Mouse (Mus musculus) ES-E14 (cell line): ENCODE measurements at regions not wholly inside any gene's neighbourhood (a gene's known extent, or its start where the extent isn't known, plus 50 kb on each side); places are given as distances from the start of the nearest gene placed in this dataset.

ENCODE experiments used
- DNase-seq: peaks from one replicate; pipeline ENCODE4 v3.0.0-alpha.2; 2013; ENCODE audit warnings: low read depth, low spot score
- H3K27ac ChIP-seq: 2 replicates; pipeline ENCODE4 v1.5.1; 2012; ENCODE audit warnings: low read depth, mild to moderate bottlenecking, low read length, moderate library complexity, mixed read lengths; ENCODE audit not compliant: poor library complexity, insufficient read depth, severe bottlenecking
- H3K36me3 ChIP-seq: 2 replicates; pipeline ENCODE4 v1.6.1; 2012; ENCODE audit warnings: mild to moderate bottlenecking, low read length, moderate library complexity, mixed read lengths; ENCODE audit not compliant: control insufficient read depth, poor library complexity, insufficient read depth, severe bottlenecking
- H3K4me1 ChIP-seq, 2 experiments: fragments of 150-350 bp in 1 of 2; sonication (generic) in 1 of 2; 2 replicates each; pipeline ENCODE4 v1.6.1; 2012; ENCODE audit warnings: low read length in 2 of 2, mild to moderate bottlenecking in 1 of 2, mixed read lengths in 1 of 2; ENCODE audit not compliant: control insufficient read depth in 2 of 2, insufficient read depth in 2 of 2, poor library complexity in 1 of 2
- H3K4me3 ChIP-seq, 2 experiments: fragments of 150-350 bp in 1 of 2; sonication (generic) in 1 of 2; 2 replicates each; pipeline ENCODE4 v1.5.1; 2012; ENCODE audit warnings: low read length in 2 of 2, low read depth in 1 of 2, mild to moderate bottlenecking in 1 of 2, mixed read lengths in 1 of 2; ENCODE audit not compliant: insufficient read depth in 1 of 2, poor library complexity in 1 of 2, severe bottlenecking in 1 of 2
- H3K9ac ChIP-seq: 2 replicates; pipeline ENCODE4 v1.6.1; 2012; ENCODE audit warnings: low read depth, mild to moderate bottlenecking, low read length, mixed read lengths; ENCODE audit not compliant: poor library complexity, insufficient read depth, severe bottlenecking
- H3K9me3 ChIP-seq: fragments of 150-350 bp; sonication (generic); 2 replicates; pipeline ENCODE4 v1.6.1; 2012; ENCODE audit warnings: low read depth, mild to moderate bottlenecking, low read length; ENCODE audit not compliant: control insufficient read depth, insufficient read depth
- CHD2 ChIP-seq: IDR thresholded peaks from 2 replicates; pipeline ENCODE4 v1.6.1; 2014; ENCODE audit warnings: mild to moderate bottlenecking, low read depth, low read length, inconsistent platforms
- HCFC1 ChIP-seq: IDR thresholded peaks from 2 replicates; pipeline ENCODE4 v1.6.1; 2012; ENCODE audit warnings: low read length, inconsistent platforms, borderline replicate concordance; ENCODE audit not compliant: insufficient read depth
- MAFK ChIP-seq: IDR thresholded peaks from 2 replicates; pipeline ENCODE4 v1.6.1; 2014; ENCODE audit warnings: mild to moderate bottlenecking, low read depth, low read length, inconsistent platforms; ENCODE audit not compliant: insufficient read depth
- ZC3H11A ChIP-seq: IDR thresholded peaks from 2 replicates; pipeline ENCODE4 v1.6.1; 2012; ENCODE audit warnings: low read depth, mild to moderate bottlenecking, inconsistent platforms, low read length, borderline replicate concordance
- ZNF384 ChIP-seq: IDR thresholded peaks from 2 replicates; pipeline ENCODE4 v1.6.1; 2012; ENCODE audit warnings: low read depth, low read length, inconsistent platforms
- in situ Hi-C, 2 experiments: fragments of 600-800 bp; cut with MboI; formaldehyde crosslinking; loops; one replicate each; pipeline ENCODE4 v1.15.1; 2025; ENCODE audit warnings: low sequenced_read_pairs in 2 of 2, inconsistent platforms in 1 of 2; ENCODE audit not compliant: unreplicated experiment in 2 of 2

DNA sequence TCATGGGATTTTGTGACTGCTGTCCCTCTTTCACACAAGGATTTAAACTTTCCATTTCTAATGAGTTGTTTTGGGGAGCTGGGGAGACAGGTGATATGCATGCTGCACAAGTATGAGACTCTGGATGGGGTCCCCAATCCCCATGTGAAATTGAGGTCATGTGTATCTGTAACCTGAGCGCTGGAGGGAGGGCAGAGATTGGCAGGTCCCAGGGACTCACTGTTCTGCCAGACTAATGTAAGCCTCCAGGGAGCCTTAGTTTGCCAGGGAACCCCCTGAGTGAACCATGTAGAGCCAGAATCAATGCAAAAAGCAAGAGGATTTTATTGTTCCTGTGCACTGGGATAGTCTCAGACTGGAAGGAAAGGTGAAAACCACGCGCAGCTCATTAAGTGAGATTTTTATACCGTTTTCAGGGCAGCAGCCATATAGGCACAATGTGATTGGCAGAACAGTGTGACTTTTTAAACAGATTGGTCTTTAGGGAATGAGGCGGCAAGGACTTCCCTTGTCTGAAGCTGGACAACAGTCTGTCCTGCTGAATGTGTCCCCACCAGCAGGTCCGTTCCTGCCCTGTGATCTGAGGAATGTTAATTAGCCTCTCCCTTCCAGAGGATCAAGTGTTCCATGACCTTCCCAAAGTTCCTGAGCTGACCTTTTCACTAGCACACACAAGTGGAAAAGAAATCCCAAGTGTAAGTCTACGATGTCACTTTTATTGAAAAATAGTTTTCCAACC lies 59.9 kb upstream of the Oxgr1 start:
- no peaks in the 10 kb centered on the region for H3K4me1 ChIP-seq
- H3K36me3 ChIP-seq, result no peaks in the 10 kb centered on the region
- DNase-seq, result no peak
- no peak overlapping the region for H3K9ac ChIP-seq
- TF ChIP-seq CHD2 (no peak), ZC3H11A (no peak), ZNF384 (no peak), HCFC1 (no peak), MAFK (no peak)
- H3K4me3 ChIP-seq, result no peak overlapping the region
- H3K9me3 ChIP-seq, result peaks cover 2% of the 10 kb centered on the region; the same call in 1 of the 2 replicates
- H3K27ac ChIP-seq, result no peak overlapping the region
- in situ Hi-C loops, result no loop called here

DNA sequence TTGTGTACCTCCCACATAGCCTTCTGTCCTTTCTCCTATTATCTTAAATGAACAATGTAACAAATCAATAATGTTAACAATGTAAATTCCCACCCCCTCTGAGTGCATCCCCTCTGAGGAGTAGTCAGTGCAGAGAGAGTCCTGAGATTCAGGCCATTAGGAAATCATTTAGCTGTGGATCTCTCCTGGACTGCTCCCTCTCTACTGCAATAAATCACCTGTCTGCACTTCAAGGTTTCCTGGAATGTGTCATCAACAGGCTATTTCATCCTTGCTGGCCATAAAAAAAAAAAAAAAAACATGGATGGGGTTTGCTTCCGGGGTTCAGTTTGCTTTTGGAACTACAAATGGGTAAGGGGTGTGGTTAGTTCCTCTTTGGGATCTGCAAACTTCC lies 60.5 kb upstream of the Oxgr1 start:
- Histone ChIP-seq H3K9me3 (peaks cover 2% of the 10 kb centered on the region; the same call in 1 of the 2 replicates), H3K9ac (no peak overlapping the region), H3K4me1 (no peaks in the 10 kb centered on the region), H3K4me3 (no peak overlapping the region), H3K36me3 (no peaks in the 10 kb centered on the region), H3K27ac (no peak overlapping the region)
- in situ Hi-C loops, result no loop called here
- TF ChIP-seq ZC3H11A (no peak), CHD2 (no peak), ZNF384 (0 out of 2 replicates have a peak, but pooled peaks have one; percentile 36)
- no peak for DNase-seq

DNA sequence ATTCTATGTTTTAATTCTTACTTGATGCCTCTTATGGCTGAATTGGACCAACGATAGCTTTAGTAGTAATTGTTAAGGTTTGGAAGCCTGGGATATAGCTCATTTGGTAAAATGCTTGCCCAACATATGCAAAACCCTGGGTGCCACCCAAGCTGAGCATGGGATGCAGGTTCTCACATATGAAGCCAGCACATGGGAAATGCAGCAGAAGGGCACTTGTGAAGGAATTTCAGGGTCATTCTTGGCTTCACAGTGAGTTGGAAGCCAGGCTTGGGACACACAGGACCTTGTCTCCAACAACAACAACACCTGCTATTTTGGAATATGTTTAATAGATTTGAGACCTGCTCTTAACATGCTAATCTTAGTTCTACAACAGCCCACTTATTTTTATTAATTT lies 67.6 kb upstream of the Oxgr1 start:
- no peaks in the 10 kb centered on the region for H3K9me3 ChIP-seq
- no peak overlapping the region for H3K9ac ChIP-seq
- no peak for TF ChIP-seq ZC3H11A
- TF ChIP-seq MAFK, result no peak
- TF ChIP-seq HCFC1, result no peak
- no peak for TF ChIP-seq CHD2
- no peak for TF ChIP-seq ZNF384
- in situ Hi-C loops, result no loop called here
- H3K4me1 ChIP-seq, result no peaks in the 10 kb centered on the region
- no peak overlapping the region for H3K4me3 ChIP-seq
- H3K36me3 ChIP-seq, result no peaks in the 10 kb centered on the region
- DNase-seq, result no peak
- H3K27ac ChIP-seq, result no peak overlapping the region

DNA sequence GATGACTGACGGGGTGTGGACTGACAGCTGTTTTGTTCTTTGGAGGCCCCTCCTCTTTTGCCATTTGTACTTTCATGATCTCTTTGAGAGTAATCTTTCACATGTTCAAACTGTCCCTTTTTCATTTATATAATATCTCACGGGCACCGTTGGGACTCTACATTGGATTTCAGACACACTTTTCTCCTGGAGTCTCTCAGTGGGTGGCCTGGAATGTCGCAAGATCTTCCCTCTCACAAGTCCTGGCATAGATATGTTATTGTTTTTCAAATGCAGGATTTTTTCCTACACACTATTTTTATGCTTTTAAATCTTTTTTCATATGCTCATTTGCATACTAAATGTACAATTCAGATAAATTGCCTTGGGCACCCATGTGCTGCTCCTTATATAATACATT lies 71.1 kb upstream of the Oxgr1 start:
- no peak for TF ChIP-seq HCFC1
- TF ChIP-seq MAFK, result no peak
- no peak for TF ChIP-seq ZC3H11A
- TF ChIP-seq ZNF384, result no peak
- no peak for TF ChIP-seq CHD2
- in situ Hi-C loops, result no loop called here
- H3K4me1 ChIP-seq, result no peaks in the 10 kb centered on the region
- 0 out of 2 replicates have a peak, but pooled peaks cover 1% of the 10 kb centered on the region for H3K9me3 ChIP-seq
- H3K36me3 ChIP-seq, result no peaks in the 10 kb centered on the region
- no peak for DNase-seq
- no peak overlapping the region for H3K4me3 ChIP-seq
- H3K27ac ChIP-seq, result no peak overlapping the region
- no peak overlapping the region for H3K9ac ChIP-seq

DNA sequence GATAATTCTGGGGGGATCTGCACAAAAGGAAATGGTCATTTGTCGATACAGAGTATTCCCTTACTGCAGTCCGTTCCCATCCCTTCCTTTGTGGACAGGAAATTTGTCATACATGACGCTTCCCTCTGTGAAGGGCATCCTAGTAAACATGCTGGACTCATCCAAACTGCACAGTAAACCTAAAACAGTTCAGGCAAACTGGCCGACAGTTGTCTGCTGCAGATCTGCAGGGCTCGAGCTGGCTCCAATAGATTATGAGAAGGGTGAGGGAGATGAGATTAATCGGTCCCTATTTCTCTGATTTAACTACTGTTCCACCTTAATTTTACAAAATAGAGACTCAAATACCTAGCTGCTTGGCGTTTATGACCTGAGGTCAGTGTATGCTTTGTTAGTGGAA lies 76.3 kb upstream of the Oxgr1 start:
- no peak for DNase-seq
- H3K9me3 ChIP-seq, result 0 out of 2 replicates have a peak, but pooled peaks cover 1% of the 10 kb centered on the region
- no peak overlapping the region for H3K27ac ChIP-seq
- no peaks in the 10 kb centered on the region for H3K36me3 ChIP-seq
- no peak overlapping the region for H3K4me3 ChIP-seq
- TF ChIP-seq HCFC1, result no peak
- no peak for TF ChIP-seq ZNF384
- TF ChIP-seq CHD2, result no peak
- TF ChIP-seq MAFK, result no peak
- no peak for TF ChIP-seq ZC3H11A
- in situ Hi-C loops, result no loop called here
- H3K4me1 ChIP-seq, result no peaks in the 10 kb centered on the region
- H3K9ac ChIP-seq, result no peak overlapping the region
